Mouse (Mus musculus) forebrain, embryonic 14.5 days (tissue): ENCODE measurements around the gene Man2b2. TPM values are rescaled to one million over a fixed set of nuclear protein-coding genes. Genes with fewer than 3 reads are reported as not detected.

Experiments
- ATAC-seq: fragments of 200-750 bp; cut with Nextera tagmentation; 2 replicates; pipeline ENCODE4 v1.8.0; 2017; ENCODE audit warnings: mild to moderate bottlenecking, moderate library complexity
- DNase-seq: peaks from one replicate; pipeline ENCODE4 v3.0.0-alpha.2; 2015; ENCODE audit warnings: low spot score
- H3K27ac ChIP-seq: fragments of 300-500 bp; sonication (generic); 2 replicates; pipeline ENCODE4 v1.5.1; 2014; ENCODE audit warnings: low read depth, mild to moderate bottlenecking, control low read depth, low read length, moderate library complexity
- H3K27me3 ChIP-seq: fragments of 300-500 bp; sonication (generic); replicated peaks from 2 replicates; pipeline ENCODE4 v1.6.1; 2014; ENCODE audit warnings: low read length, control low read depth, mixed read lengths; ENCODE audit not compliant: control insufficient read depth, insufficient read depth
- H3K36me3 ChIP-seq: fragments of 300-500 bp; sonication (generic); 2 replicates; pipeline ENCODE4 v1.6.1; 2014; ENCODE audit warnings: low read length, control low read depth; ENCODE audit not compliant: control insufficient read depth, insufficient read depth
- H3K4me1 ChIP-seq: fragments of 300-500 bp; sonication (generic); 2 replicates; pipeline ENCODE4 v1.6.1; 2014; ENCODE audit warnings: antibody characterized with exemption, low read length, control low read depth; ENCODE audit not compliant: control insufficient read depth, insufficient read depth
- H3K4me2 ChIP-seq: fragments of 300-500 bp; sonication (generic); 2 replicates; pipeline ENCODE4 v1.6.1; 2014; ENCODE audit warnings: mild to moderate bottlenecking, control low read depth, low read length
- H3K4me3 ChIP-seq: fragments of 300-500 bp; sonication (generic); 2 replicates; pipeline ENCODE4 v1.5.1; 2014; ENCODE audit warnings: low read depth, low read length, control low read depth
- H3K9ac ChIP-seq: fragments of 300-500 bp; sonication (generic); 2 replicates; pipeline ENCODE4 v1.6.1; 2014; ENCODE audit warnings: mild to moderate bottlenecking, low read length, control low read depth, moderate library complexity
- H3K9me3 ChIP-seq: fragments of 300-500 bp; sonication (generic); replicated peaks from 2 replicates; pipeline ENCODE4 v1.6.1; 2016; ENCODE audit warnings: low read length, control low read depth, mixed read lengths; ENCODE audit not compliant: control insufficient read depth
- WGBS: fragments of 180-500 bp; shearing (Covaris S2); extraction: QIAGEN DNeasy Blood & Tissue Kit; methylation state at CpG from one replicate; pipeline ENCODE4 v1.1.7; 2014; 5-methylcytosine and 5-hydroxymethylcytosine counted together
- polyA plus RNA-seq: library from polyadenylated mRNA; unstranded; fragments of >200 nt; fragmentation: Nextera tagmentation; extraction: Ambion mirVana; gene quantifications from 2 replicates; pipeline ENCODE4 v1.2.1, GENCODE M21; 2014

The Man2b2 gene
- polyA plus RNA-seq, 1 experiment from 2014 or later, result 5.7 TPM

GRCm38 (mm10) chr5:36769603-36770002 lies 60.9 kb downstream of the Man2b2 start:
- Histone ChIP-seq H3K9ac (no peak overlapping the region), H3K36me3 (no peaks in the 10 kb centered on the region), H3K4me1 (peaks cover 6% of the 10 kb centered on the region), H3K9me3 (no peaks in the 10 kb centered on the region), H3K4me3 (no peak overlapping the region), H3K27ac (no peak overlapping the region), H3K27me3 (no peaks in the 10 kb centered on the region), H3K4me2 (no peak overlapping the region)
- WGBS, result 68% methylated on average over 3 of the region's 3 CpGs
- ATAC-seq (no peak), DNase-seq (no peak)

GRCm38 (mm10) chr5:36766958-36767703 lies 63.3 kb downstream of the Man2b2 start:
- WGBS, result 39% methylated on average over 10 of the region's 10 CpGs
- H3K9me3 ChIP-seq, result no peaks in the 10 kb centered on the region
- peak; percentile 86 for ATAC-seq

GRCm38 (mm10) chr5:36759848-36760247 lies 70.6 kb downstream of the Man2b2 start:
- Histone ChIP-seq H3K4me3 (no peak overlapping the region), H3K4me2 (no peak overlapping the region), H3K9me3 (no peaks in the 10 kb centered on the region), H3K36me3 (no peaks in the 10 kb centered on the region), H3K4me1 (no peaks in the 10 kb centered on the region; the same call in 1 of the 2 replicates), H3K27me3 (no peaks in the 10 kb centered on the region), H3K27ac (no peak overlapping the region), H3K9ac (no peak overlapping the region)
- DNase-seq (no peak), ATAC-seq (no peak)
- WGBS, result 82% methylated on average over 4 of the region's 4 CpGs

More at GRCm38 (mm10) chr5:36766958-36767703, 63.3 kb downstream of the Man2b2 start:
- Histone ChIP-seq H3K36me3 (no peaks in the 10 kb centered on the region), H3K4me1 (peaks cover 6% of the 10 kb centered on the region), H3K4me3 (no peak overlapping the region), H3K4me2 (peak overlapping the region; percentile 23; the same call in 1 of the 2 replicates), H3K9ac (no peak overlapping the region), H3K27me3 (no peaks in the 10 kb centered on the region), H3K27ac (peak overlapping the region; percentile 27; the same call in 1 of the 2 replicates)
- peak; percentile 68 for DNase-seq

GRCm38 (mm10) chr5:36757033-36757432 lies 73.4 kb downstream of the Man2b2 start:
- Histone ChIP-seq H3K27ac (no peak overlapping the region), H3K9me3 (no peaks in the 10 kb centered on the region), H3K4me3 (no peak overlapping the region), H3K36me3 (no peaks in the 10 kb centered on the region), H3K4me2 (no peak overlapping the region), H3K4me1 (no peaks in the 10 kb centered on the region), H3K27me3 (no peaks in the 10 kb centered on the region; the same call in 1 of the 2 replicates), H3K9ac (no peak overlapping the region)
- DNase-seq (peak; percentile 22), ATAC-seq (no peak)
- WGBS, result 67% methylated on average over 5 of the region's 5 CpGs

Other genes with a start within 250 kb of the Man2b2 start
- gene Tbc1d14, start 237.4 kb downstream of the Man2b2 start, polyA plus RNA-seq, result 92.7 and 114 TPM in 2 replicates
- gene D5Ertd579e, start 134.6 kb downstream of the Man2b2 start, polyA plus RNA-seq, result 30.2 and 38.6 TPM in 2 replicates
- 23.9 and 27.7 TPM in 2 replicates for gene Bloc1s4, start 82.0 kb downstream of the Man2b2 start, polyA plus RNA-seq
- 394 and 418 TPM in 2 replicates for gene Mrfap1, start 33.9 kb downstream of the Man2b2 start, polyA plus RNA-seq
- 17.1 and 23.4 TPM in 2 replicates for gene Ppp2r2c, start 37.9 kb upstream of the Man2b2 start, polyA plus RNA-seq
- gene Wfs1, start 158.6 kb upstream of the Man2b2 start, polyA plus RNA-seq, result 3.7 and 6.3 TPM in 2 replicates